Mouse (Mus musculus) brown adipose tissue, adult 24 weeks (tissue): ENCODE measurements around the gene Cd209a. TPM values are rescaled to one million over a fixed set of nuclear protein-coding genes. Genes with fewer than 3 reads are reported as not detected.
"Not testable (repeated sequence)": the region's sequence is repeated elsewhere in the genome, so short reads cannot be mapped to it uniquely, and the experiment has no call there.

Experiments
- H3K27ac ChIP-seq: fragments of 200-500 bp; replicated peaks from 2 replicates; pipeline ENCODE4 v1.5.1; 2012; ENCODE audit warnings: low read depth, mild to moderate bottlenecking, low read length
- H3K4me1 ChIP-seq: fragments of 200-500 bp; 2 replicates; pipeline ENCODE4 v1.6.1; 2012; ENCODE audit warnings: low read length, mixed read lengths; ENCODE audit not compliant: control insufficient read depth, insufficient read depth, insufficient read length
- H3K4me3 ChIP-seq: fragments of 200-500 bp; 2 replicates; pipeline ENCODE4 v1.5.1; 2012; ENCODE audit warnings: low read depth, mild to moderate bottlenecking, low read length, moderate library complexity; ENCODE audit not compliant: insufficient read depth
- polyA plus RNA-seq: library from polyadenylated mRNA; stranded (reverse); fragments of >200 nt; gene quantifications from 2 replicates; pipeline ENCODE4 v1.2.4, GENCODE M21; 2012; ENCODE audit not compliant: missing spikeins, insufficient read depth, insufficient read length

Gene Cd209a
- polyA plus RNA-seq = 6.4 and 10.3 TPM in 2 replicates

GRCm38 (mm10) chr8:3748761-3749160 lies at the start of gene Cd209a:
TSS of gene Cd209a (minus strand) at chr8:3748984.
- H3K4me3 ChIP-seq = no peak within 1 kb of the TSS
- H3K4me1 ChIP-seq = no peaks in the 10 kb centered on the region
- no peak within 1 kb of the TSS for H3K27ac ChIP-seq

GRCm38 (mm10) chr8:3768641-3769040 lies 19.9 kb upstream of the Cd209a start:
- not testable (repeated sequence) for H3K27ac ChIP-seq, H3K4me1 ChIP-seq, H3K4me3 ChIP-seq

- no peaks in the 10 kb centered on the region for H3K4me1 ChIP-seq
- H3K27ac ChIP-seq = no peak overlapping the region
- no peak overlapping the region for H3K4me3 ChIP-seq
These were observed 5.6 kb upstream of the Cd209a start for GRCm38 (mm10) chr8:3754261-3754850.

GRCm38 (mm10) chr8:3736947-3737346 lies 11.8 kb downstream of the Cd209a start:
- no peak overlapping the region for H3K4me3 ChIP-seq
- H3K27ac ChIP-seq = no peak overlapping the region
- no peaks in the 10 kb centered on the region for H3K4me1 ChIP-seq

- H3K27ac ChIP-seq = no peak overlapping the region
- H3K4me1 ChIP-seq = no peaks in the 10 kb centered on the region
- H3K4me3 ChIP-seq = no peak overlapping the region
These were observed 13.2 kb downstream of the Cd209a start for GRCm38 (mm10) chr8:3735599-3735998.

- Histone ChIP-seq H3K4me1 (no peaks in the 10 kb centered on the region), H3K27ac (no peak overlapping the region), H3K4me3 (no peak overlapping the region)
These were observed 14.7 kb downstream of the Cd209a start for GRCm38 (mm10) chr8:3734084-3734483.

- no peak overlapping the region for H3K4me3 ChIP-seq
- H3K27ac ChIP-seq = no peak overlapping the region
- H3K4me1 ChIP-seq = no peaks in the 10 kb centered on the region
These were observed 27.7 kb downstream of the Cd209a start for GRCm38 (mm10) chr8:3721041-3721440.

- H3K27ac ChIP-seq = no peak within 1 kb of the TSS
- H3K4me1 ChIP-seq = no peaks in the 10 kb centered on the region
- no peak within 1 kb of the TSS for H3K4me3 ChIP-seq
These were observed 28.2 kb downstream of the Cd209a start, which contains the start of gene Clec4g for GRCm38 (mm10) chr8:3720551-3720950. TSS of gene Clec4g (minus strand) at chr8:3720651.

- H3K4me3 ChIP-seq = no peak overlapping the region
- H3K4me1 ChIP-seq = no peaks in the 10 kb centered on the region
- no peak overlapping the region for H3K27ac ChIP-seq
These were observed 30.2 kb downstream of the Cd209a start for GRCm38 (mm10) chr8:3718559-3718958.

GRCm38 (mm10) chr8:3717321-3717954 lies 31.3 kb downstream of the Cd209a start:
- H3K4me1 ChIP-seq = no peaks in the 10 kb centered on the region
- no peak overlapping the region for H3K4me3 ChIP-seq
- H3K27ac ChIP-seq = no peak overlapping the region

- no peak overlapping the region for H3K4me3 ChIP-seq
- H3K27ac ChIP-seq = no peak overlapping the region
- no peaks in the 10 kb centered on the region for H3K4me1 ChIP-seq
These were observed 37.1 kb downstream of the Cd209a start for GRCm38 (mm10) chr8:3711646-3712045.

GRCm38 (mm10) chr8:3710312-3710711 lies 38.5 kb downstream of the Cd209a start:
- no peak overlapping the region for H3K4me3 ChIP-seq
- no peaks in the 10 kb centered on the region for H3K4me1 ChIP-seq
- no peak overlapping the region for H3K27ac ChIP-seq

- no peaks in the 10 kb centered on the region for H3K4me1 ChIP-seq
- H3K4me3 ChIP-seq = no peak overlapping the region
- H3K27ac ChIP-seq = no peak overlapping the region
These were observed 41.2 kb downstream of the Cd209a start for GRCm38 (mm10) chr8:3707611-3708010.

GRCm38 (mm10) chr8:3705711-3706110 lies 43.1 kb downstream of the Cd209a start:
- H3K4me3 ChIP-seq = no peak overlapping the region
- no peaks in the 10 kb centered on the region for H3K4me1 ChIP-seq
- no peak overlapping the region for H3K27ac ChIP-seq

GRCm38 (mm10) chr8:3701491-3701890 lies 47.3 kb downstream of the Cd209a start:
- H3K27ac ChIP-seq = no peak overlapping the region
- H3K4me1 ChIP-seq = no peaks in the 10 kb centered on the region
- no peak overlapping the region for H3K4me3 ChIP-seq

- Histone ChIP-seq H3K4me1 (no peaks in the 10 kb centered on the region), H3K27ac (no peak within 1 kb of the TSS), H3K4me3 (no peak within 1 kb of the TSS)
These were observed 54.7 kb downstream of the Cd209a start, which contains the start of gene Fcer2a for GRCm38 (mm10) chr8:3694121-3694520. TSS of gene Fcer2a (minus strand) at chr8:3694175.
